Mouse (Mus musculus) midbrain, embryonic 14.5 days (tissue): ENCODE data around the gene Crmp1. TPM values are rescaled to one million over a fixed set of nuclear protein-coding genes. Genes with fewer than 3 reads are reported as not detected.

Source experiments
- ATAC-seq: fragments of 200-750 bp; cut with Nextera tagmentation; 2 replicates; pipeline ENCODE4 v1.8.0; 2017; ENCODE audit warnings: moderate number of reproducible peaks, moderate library complexity; ENCODE audit not compliant: low FRiP score, low TSS enrichment
- DNase-seq: peaks from one replicate; pipeline ENCODE4 v3.0.0-alpha.2; 2015
- H3K27ac ChIP-seq: fragments of 300-500 bp; sonication (generic); replicated peaks from 2 replicates; pipeline ENCODE4 v1.5.1; 2014; ENCODE audit warnings: mild to moderate bottlenecking, low read depth, low read length, moderate library complexity
- H3K27me3 ChIP-seq: fragments of 300-500 bp; sonication (generic); 2 replicates; pipeline ENCODE4 v1.6.1; 2014; ENCODE audit warnings: low read length, control low read depth, mixed read lengths; ENCODE audit not compliant: control insufficient read depth, insufficient read depth
- H3K36me3 ChIP-seq: fragments of 300-500 bp; sonication (generic); 2 replicates; pipeline ENCODE4 v1.6.1; 2014; ENCODE audit warnings: low read length, control low read depth; ENCODE audit not compliant: control insufficient read depth, insufficient read depth
- H3K4me1 ChIP-seq: fragments of 300-500 bp; sonication (generic); 2 replicates; pipeline ENCODE4 v1.6.1; 2014; ENCODE audit warnings: mild to moderate bottlenecking, antibody characterized with exemption, low read length, control low read depth; ENCODE audit not compliant: control insufficient read depth, insufficient read depth
- H3K4me2 ChIP-seq: fragments of 300-500 bp; sonication (generic); 2 replicates; pipeline ENCODE4 v1.6.1; 2014; ENCODE audit warnings: mild to moderate bottlenecking, low read length, moderate library complexity
- H3K4me3 ChIP-seq: fragments of 300-500 bp; sonication (generic); replicated peaks from 2 replicates; pipeline ENCODE4 v1.5.1; 2014; ENCODE audit warnings: low read depth, low read length
- H3K9ac ChIP-seq: fragments of 300-500 bp; sonication (generic); replicated peaks from 2 replicates; pipeline ENCODE4 v1.6.1; 2014; ENCODE audit warnings: mild to moderate bottlenecking, low read length, moderate library complexity
- H3K9me3 ChIP-seq: fragments of 300-500 bp; sonication (generic); 2 replicates; pipeline ENCODE4 v1.6.1; 2016; ENCODE audit warnings: low read length, control low read depth, mixed read lengths; ENCODE audit not compliant: control insufficient read depth
- WGBS: fragments of 180-500 bp; shearing (Covaris S2); extraction: QIAGEN DNeasy Blood & Tissue Kit; methylation state at CpG from one replicate; pipeline ENCODE4 v1.1.7; 2014; 5-methylcytosine and 5-hydroxymethylcytosine counted together
- polyA plus RNA-seq: library from polyadenylated mRNA; unstranded; fragments of >200 nt; fragmentation: Nextera tagmentation; extraction: Ambion mirVana; gene quantifications from 2 replicates; pipeline ENCODE4 v1.2.1, GENCODE M21; 2014

The Crmp1 gene
- polyA plus RNA-seq, result 906 and 957 TPM in 2 replicates

- ATAC-seq (peak; percentile 79), DNase-seq (peak; percentile 94)
- Histone ChIP-seq H3K36me3 (no peaks in the 10 kb centered on the region), H3K4me2 (peak within 1 kb of the TSS; percentile 91), H3K4me3 (peak within 1 kb of the TSS; percentile 69), H3K9ac (peak within 1 kb of the TSS; percentile 83), H3K4me1 (peaks cover 24% of the 10 kb centered on the region), H3K9me3 (no peaks in the 10 kb centered on the region), H3K27ac (peak within 1 kb of the TSS; percentile 75), H3K27me3 (peaks cover 8% of the 10 kb centered on the region; the same call in 1 of the 2 replicates)
- WGBS, result under 1% methylated on average over 56 of the region's 56 CpGs
These were observed at the start of gene Crmp1 for GRCm38 (mm10) chr5:37241651-37242151. Gene Crmp1 (plus strand): TSS chr5:37241940.

DNA sequence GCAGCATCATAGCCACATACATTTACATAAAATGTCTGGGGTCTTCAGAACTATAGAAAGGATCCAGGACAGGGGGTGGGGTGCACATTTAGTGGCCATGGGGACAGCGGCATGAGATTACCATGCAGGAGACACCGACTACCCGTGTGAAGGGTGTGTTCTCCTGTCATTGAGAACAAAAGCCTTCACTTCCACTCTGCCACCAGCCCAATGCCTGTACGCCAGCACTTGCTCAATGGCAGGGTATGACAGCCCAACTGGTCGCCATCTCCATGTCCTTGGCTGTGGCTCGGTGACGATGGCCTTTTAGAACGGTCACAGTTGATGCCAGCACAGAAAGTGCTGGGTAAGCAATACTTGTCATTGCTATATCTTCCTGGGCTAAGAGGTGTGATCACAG is 45.5 kb upstream of the Crmp1 start:
- DNase-seq (no peak), ATAC-seq (no peak)
- H3K4me2 ChIP-seq, result no peak overlapping the region
- no peak overlapping the region for H3K4me3 ChIP-seq
- H3K9ac ChIP-seq, result no peak overlapping the region
- no peaks in the 10 kb centered on the region for H3K36me3 ChIP-seq
- peaks cover 8% of the 10 kb centered on the region; the same call in 1 of the 2 replicates for H3K4me1 ChIP-seq
- H3K9me3 ChIP-seq, result no peaks in the 10 kb centered on the region
- H3K27me3 ChIP-seq, result no peaks in the 10 kb centered on the region
- 64% methylated on average over 8 of the region's 8 CpGs for WGBS
- H3K27ac ChIP-seq, result no peak overlapping the region

- no peak for DNase-seq
- H3K27ac ChIP-seq, result no peak overlapping the region
- H3K4me1 ChIP-seq, result peaks cover 8% of the 10 kb centered on the region; the same call in 1 of the 2 replicates
- no peak overlapping the region for H3K4me2 ChIP-seq
- no peak overlapping the region for H3K9ac ChIP-seq
- no peaks in the 10 kb centered on the region for H3K9me3 ChIP-seq
- 71% methylated on average over 10 of the region's 10 CpGs for WGBS
- H3K4me3 ChIP-seq, result no peak overlapping the region
- H3K36me3 ChIP-seq, result no peaks in the 10 kb centered on the region
- ATAC-seq, result no peak
- H3K27me3 ChIP-seq, result no peaks in the 10 kb centered on the region
These were observed 45.0 kb upstream of the Crmp1 start for GRCm38 (mm10) chr5:37196666-37197250.

DNA sequence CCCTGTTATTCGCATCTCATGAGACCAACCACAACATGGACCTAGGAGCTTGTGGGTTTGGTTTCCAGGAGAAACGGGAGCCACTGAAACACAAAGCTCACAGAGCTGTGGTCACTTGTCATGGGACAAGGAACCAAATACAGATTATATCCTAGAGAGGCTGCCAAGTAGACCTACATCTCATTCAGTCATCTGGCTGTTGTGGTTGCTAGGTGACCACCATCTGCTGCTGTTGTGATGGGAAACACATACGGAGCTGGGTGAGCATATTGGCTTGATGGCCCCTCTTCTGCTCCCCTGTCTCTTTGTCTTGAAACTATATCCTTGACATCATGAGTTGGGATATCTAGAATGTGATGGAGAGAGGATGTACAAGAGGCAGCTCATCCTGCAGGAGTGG is 44.3 kb upstream of the Crmp1 start:
- whole genome bisulfite sequencing, result 68% methylated on average over 3 of the region's 3 CpGs
- no peak for ATAC-seq
- H3K4me2 ChIP-seq, result no peak overlapping the region
- DNase-seq, result no peak
- H3K4me1 ChIP-seq, result peaks cover 8% of the 10 kb centered on the region; the same call in 1 of the 2 replicates
- H3K36me3 ChIP-seq, result no peaks in the 10 kb centered on the region
- no peak overlapping the region for H3K27ac ChIP-seq
- H3K9me3 ChIP-seq, result no peaks in the 10 kb centered on the region
- H3K9ac ChIP-seq, result no peak overlapping the region
- no peaks in the 10 kb centered on the region for H3K27me3 ChIP-seq
- H3K4me3 ChIP-seq, result no peak overlapping the region

DNA sequence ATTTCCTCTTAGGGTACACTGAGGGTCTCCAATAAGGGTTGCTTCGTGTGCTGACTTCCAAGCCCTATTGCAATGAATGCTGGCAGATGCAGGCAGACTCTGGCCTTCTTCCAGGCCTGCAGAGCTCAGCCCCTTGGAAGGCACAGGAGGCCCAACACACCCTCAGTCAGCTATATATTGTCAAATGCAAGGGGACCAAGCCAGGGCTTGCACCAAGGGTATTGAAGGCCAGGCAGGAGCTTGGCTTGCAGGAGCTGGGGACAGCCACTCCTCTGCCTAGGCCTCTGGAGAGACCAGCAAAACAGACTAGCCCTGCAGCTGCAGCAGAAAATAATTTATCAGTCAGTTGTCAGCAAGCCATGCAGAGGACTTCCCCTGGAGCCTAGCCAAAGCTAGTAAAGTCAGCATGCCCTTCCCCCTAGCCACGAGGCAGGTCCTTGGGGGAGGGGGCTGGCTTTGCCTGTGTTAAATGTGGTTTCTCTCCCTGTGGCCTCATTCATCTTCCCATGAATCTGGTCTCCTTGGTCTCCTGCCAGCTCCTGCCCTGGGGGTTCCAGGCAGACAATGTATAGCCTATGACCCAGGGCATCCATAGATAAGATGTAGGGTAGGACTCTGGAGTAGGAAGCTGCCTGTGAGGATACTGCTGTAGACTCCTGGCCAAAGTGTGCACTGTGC is 43.6 kb upstream of the Crmp1 start:
- no peaks in the 10 kb centered on the region for H3K27me3 ChIP-seq
- WGBS, result 43% methylated on average over 2 of the region's 2 CpGs
- H3K27ac ChIP-seq, result 0 out of 2 replicates have a peak overlapping the region, but pooled peaks have one; percentile 0
- H3K9me3 ChIP-seq, result no peaks in the 10 kb centered on the region
- peak; percentile 63 for DNase-seq
- peaks cover 8% of the 10 kb centered on the region; the same call in 1 of the 2 replicates for H3K4me1 ChIP-seq
- H3K9ac ChIP-seq, result no peak overlapping the region
- peak; percentile 49; the same call in 1 of the 2 replicates for ATAC-seq
- no peaks in the 10 kb centered on the region for H3K36me3 ChIP-seq
- no peak overlapping the region for H3K4me2 ChIP-seq
- no peak overlapping the region for H3K4me3 ChIP-seq

DNA sequence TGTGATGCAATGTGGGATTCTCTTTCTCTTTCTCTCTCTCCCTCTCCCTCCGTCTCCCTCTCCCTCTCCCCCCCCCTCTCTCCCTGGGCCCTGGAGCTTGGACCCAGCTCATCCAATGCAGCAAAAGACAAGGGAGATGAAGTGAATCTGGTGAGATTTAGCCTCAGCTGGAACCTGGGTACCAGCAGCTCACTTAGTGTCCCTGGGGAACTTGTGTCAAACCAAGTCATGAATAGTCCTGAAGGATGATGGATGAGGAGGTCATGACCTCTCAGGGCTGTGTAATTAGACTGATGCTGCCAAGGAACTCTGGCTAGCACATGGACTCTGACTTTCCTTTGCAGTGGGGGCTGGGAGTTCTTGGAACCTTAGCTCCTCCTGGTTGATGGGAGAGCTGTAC is 39.5 kb upstream of the Crmp1 start:
- no peak overlapping the region for H3K9ac ChIP-seq
- no peak for ATAC-seq
- 0 out of 2 replicates have a peak overlapping the region, but pooled peaks have one; percentile 20 for H3K27ac ChIP-seq
- H3K4me1 ChIP-seq, result peaks cover 8% of the 10 kb centered on the region; the same call in 1 of the 2 replicates
- H3K36me3 ChIP-seq, result no peaks in the 10 kb centered on the region
- 18% methylated on average over 1 of the region's 1 CpGs for WGBS
- no peaks in the 10 kb centered on the region for H3K27me3 ChIP-seq
- H3K4me3 ChIP-seq, result no peak overlapping the region
- H3K9me3 ChIP-seq, result no peaks in the 10 kb centered on the region
- no peak for DNase-seq
- H3K4me2 ChIP-seq, result no peak overlapping the region

- Histone ChIP-seq H3K4me1 (no peaks in the 10 kb centered on the region), H3K9me3 (no peaks in the 10 kb centered on the region), H3K36me3 (no peaks in the 10 kb centered on the region), H3K27me3 (no peaks in the 10 kb centered on the region), H3K9ac (no peak overlapping the region), H3K4me3 (no peak overlapping the region), H3K4me2 (no peak overlapping the region), H3K27ac (no peak overlapping the region)
- ATAC-seq (no peak), DNase-seq (no peak)
- WGBS, result 91% methylated on average over 7 of the region's 7 CpGs
These were observed 36.9 kb upstream of the Crmp1 start for GRCm38 (mm10) chr5:37204886-37205285.

DNA sequence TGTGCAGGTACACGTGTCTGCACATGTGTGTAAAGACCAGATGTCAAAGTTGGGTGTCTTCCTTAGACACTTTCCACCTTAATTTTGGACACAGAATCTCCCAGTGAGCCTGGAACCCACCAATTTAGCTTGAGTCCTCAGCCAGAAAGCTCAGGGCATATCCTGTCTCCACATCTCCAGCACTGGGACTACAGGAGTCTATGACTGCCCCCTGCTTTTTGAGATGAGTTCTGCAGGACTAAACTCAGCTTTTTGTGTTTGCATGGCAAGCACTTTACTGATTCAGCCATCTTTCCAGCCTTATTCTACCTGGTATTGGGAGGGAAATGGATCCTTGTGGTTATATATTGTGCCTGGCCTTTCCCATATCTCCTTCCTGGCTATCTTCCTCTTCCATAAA is 36.3 kb upstream of the Crmp1 start:
- Histone ChIP-seq H3K4me2 (no peak overlapping the region), H3K27me3 (no peaks in the 10 kb centered on the region), H3K4me1 (no peaks in the 10 kb centered on the region), H3K36me3 (no peaks in the 10 kb centered on the region), H3K9ac (no peak overlapping the region), H3K27ac (no peak overlapping the region), H3K9me3 (no peaks in the 10 kb centered on the region), H3K4me3 (no peak overlapping the region)
- no peak for DNase-seq
- no peak for ATAC-seq
- WGBS, result 93% methylated on average over 1 of the region's 1 CpGs
